Mouse (Mus musculus): ENCODE results near the gene Defb26.

Gene Defb26

GRCm38 (mm10) chr2:152464570-152465150, 46.8 kb downstream of the Defb26 start, which contains the start of gene Defb23:
Gene Defb23 (minus strand): TSS chr2:152464620.
- DNase-seq (ENCODE audit: low spot score), result no peak

- no peak for DNase-seq (ENCODE audit: low spot score)
Measured at GRCm38 (mm10) chr2:152459241-152459640, 52.3 kb downstream of the Defb26 start.

Data from MN1 (cell line).